Mouse (Mus musculus) layer of hippocampus, adult 18-20 months (tissue): ENCODE measurements around the gene Irf5. TPM values are rescaled to one million over a fixed set of nuclear protein-coding genes. Genes with fewer than 3 reads are reported as not detected.
"Not testable (repeated sequence)": the region's sequence is repeated elsewhere in the genome, so short reads cannot be mapped to it uniquely, and the experiment has no call there.

ENCODE experiments used
- DNase-seq, 2 experiments: peaks; one replicate each; pipeline ENCODE4 v3.0.0; 2022; ENCODE audit warnings: low spot score in 2 of 2
- total RNA-seq, 2 experiments: library from RNA; stranded (reverse); gene quantifications; 2 replicates each; pipeline ENCODE4 v1.2.3; 2021

Gene Irf5
- total RNA-seq, 2 experiments from 2014 or later: 4.4 to 5.4 TPM

- no peak for DNase-seq
Measured at GRCm38 (mm10) chr6:29527361-29528164, 1.1 kb downstream of the Irf5 start.

GRCm38 (mm10) chr6:29528165-29528505 is 1.7 kb downstream of the Irf5 start:
- no peak for DNase-seq

- no peak for DNase-seq
Measured at GRCm38 (mm10) chr6:29528561-29529443, 2.4 kb downstream of the Irf5 start.

- DNase-seq: no peak
Measured at GRCm38 (mm10) chr6:29529444-29529820, 3.0 kb downstream of the Irf5 start.

GRCm38 (mm10) chr6:29530050-29530449 is 3.6 kb downstream of the Irf5 start:
- no peak for DNase-seq

- DNase-seq: no peak
Measured at GRCm38 (mm10) chr6:29535316-29535715, 8.9 kb downstream of the Irf5 start.

GRCm38 (mm10) chr6:29536651-29537193 is 10.3 kb downstream of the Irf5 start:
- DNase-seq: peak in 1 of 2 experiments; percentile 53

- no peak for DNase-seq
Measured at GRCm38 (mm10) chr6:29537221-29537620, 10.8 kb downstream of the Irf5 start.

- DNase-seq: no peak
Measured at GRCm38 (mm10) chr6:29539502-29539901, 13.1 kb downstream of the Irf5 start.

- DNase-seq: no peak
Measured at GRCm38 (mm10) chr6:29540223-29540622, 13.8 kb downstream of the Irf5 start.

GRCm38 (mm10) chr6:29540956-29541355 is 14.5 kb downstream of the Irf5 start:
- no peak for DNase-seq

- DNase-seq: no peak
Measured at GRCm38 (mm10) chr6:29545611-29546010, 19.2 kb downstream of the Irf5 start.

GRCm38 (mm10) chr6:29547582-29547981 is 21.2 kb downstream of the Irf5 start:
- no peak for DNase-seq

GRCm38 (mm10) chr6:29548086-29548485 is 21.7 kb downstream of the Irf5 start:
- no peak for DNase-seq

GRCm38 (mm10) chr6:29552526-29552925 is 26.1 kb downstream of the Irf5 start:
- no peak for DNase-seq

- DNase-seq: no peak
Measured at GRCm38 (mm10) chr6:29557112-29557511, 30.7 kb downstream of the Irf5 start.

GRCm38 (mm10) chr6:29576388-29576787 is 50.0 kb downstream of the Irf5 start:
- DNase-seq: not testable (repeated sequence)

- no peak for DNase-seq
Measured at GRCm38 (mm10) chr6:29580770-29581169, 54.3 kb downstream of the Irf5 start.

GRCm38 (mm10) chr6:29581202-29581601 is 54.8 kb downstream of the Irf5 start:
- no peak for DNase-seq
